Mouse (Mus musculus): ENCODE results near the gene Mroh3.

DNA sequence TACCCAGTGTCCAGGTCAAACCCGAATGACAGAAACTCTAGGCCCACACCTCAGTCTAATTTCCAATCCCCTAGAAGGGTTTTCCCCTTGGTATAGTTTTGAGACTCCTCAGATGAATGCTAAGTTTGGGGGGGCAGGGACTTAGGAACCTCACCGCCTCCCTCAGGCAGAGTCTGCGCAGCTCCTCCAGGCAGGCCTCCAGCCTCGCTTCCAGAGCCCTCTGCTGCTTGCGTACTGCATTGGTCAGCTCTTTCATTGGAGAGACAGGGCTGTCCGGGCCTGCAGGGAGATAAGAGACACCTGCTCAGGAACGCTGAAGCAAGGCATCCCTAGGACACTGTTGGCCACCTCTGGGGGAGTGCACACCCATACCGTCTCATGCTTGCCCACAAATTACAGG, 14.0 kb upstream of the Mroh3 start:
- no peak for TF ChIP-seq CTCF (IDR thresholded peaks at IDR 0.05)
- no peak for TF ChIP-seq POLR2A (IDR thresholded peaks at IDR 0.05; ENCODE audit: insufficient read depth, low read depth, low read length)
- TF ChIP-seq EP300 (IDR thresholded peaks at IDR 0.05; ENCODE audit: insufficient read depth, low read depth, low read length), result no peak

Data from heart, adult 2 months (tissue).